Mouse (Mus musculus) 416B (cell line): ENCODE results near the gene 1700010I14Rik.

ENCODE experiments used
- DNase-seq: peaks from one replicate; pipeline ENCODE4 v3.0.0; 2011; ENCODE audit warnings: low read depth

1700010I14Rik gene

GRCm38 (mm10) chr17:8988119-8988807 lies at the start of gene 1700010I14Rik:
Gene 1700010I14Rik (plus strand): TSS chr17:8988333.
- DNase-seq, result peak; percentile 95

- no peak for DNase-seq
These were observed 36.5 kb upstream of the 1700010I14Rik start for GRCm38 (mm10) chr17:8951588-8951987.

GRCm38 (mm10) chr17:8952951-8953350 lies 35.2 kb upstream of the 1700010I14Rik start:
- DNase-seq, result no peak

GRCm38 (mm10) chr17:8958125-8958524 lies 30.0 kb upstream of the 1700010I14Rik start:
- no peak for DNase-seq

- no peak for DNase-seq
These were observed 27.7 kb upstream of the 1700010I14Rik start for GRCm38 (mm10) chr17:8960386-8960785.

- no peak for DNase-seq
These were observed 27.0 kb upstream of the 1700010I14Rik start for GRCm38 (mm10) chr17:8961097-8961496.

- DNase-seq, result no peak
These were observed 26.5 kb upstream of the 1700010I14Rik start for GRCm38 (mm10) chr17:8961644-8962043.

GRCm38 (mm10) chr17:8965177-8965576 lies 23.0 kb upstream of the 1700010I14Rik start:
- DNase-seq, result no peak

GRCm38 (mm10) chr17:8972152-8972854 lies 15.8 kb upstream of the 1700010I14Rik start:
- DNase-seq, result no peak

GRCm38 (mm10) chr17:8973331-8973730 lies 14.8 kb upstream of the 1700010I14Rik start:
- DNase-seq, result no peak

GRCm38 (mm10) chr17:8974423-8974822 lies 13.7 kb upstream of the 1700010I14Rik start:
- DNase-seq, result no peak

- peak; percentile 32 for DNase-seq
These were observed 13.2 kb upstream of the 1700010I14Rik start for GRCm38 (mm10) chr17:8974823-8975397.

GRCm38 (mm10) chr17:8976745-8977144 lies 11.4 kb upstream of the 1700010I14Rik start:
- no peak for DNase-seq

GRCm38 (mm10) chr17:8977271-8977670 lies 10.9 kb upstream of the 1700010I14Rik start:
- DNase-seq, result no peak

- no peak for DNase-seq
These were observed 4.6 kb upstream of the 1700010I14Rik start for GRCm38 (mm10) chr17:8983576-8983975.

- DNase-seq, result no peak
These were observed 2.4 kb upstream of the 1700010I14Rik start for GRCm38 (mm10) chr17:8985714-8986113.

- peak; percentile 4 for DNase-seq
These were observed 1.6 kb upstream of the 1700010I14Rik start for GRCm38 (mm10) chr17:8986551-8986950.

GRCm38 (mm10) chr17:8987369-8987768 lies 764 bp upstream of the 1700010I14Rik start:
- DNase-seq, result no peak

GRCm38 (mm10) chr17:8991160-8991559 lies 3.0 kb downstream of the 1700010I14Rik start:
- peak; percentile 67 for DNase-seq

GRCm38 (mm10) chr17:8995344-8995743 lies 7.2 kb downstream of the 1700010I14Rik start:
- no peak for DNase-seq

GRCm38 (mm10) chr17:9002438-9002837 lies 14.3 kb downstream of the 1700010I14Rik start:
- DNase-seq, result peak; percentile 58

- DNase-seq, result no peak
These were observed 16.4 kb downstream of the 1700010I14Rik start for GRCm38 (mm10) chr17:9004516-9004915.
